Mouse (Mus musculus): ENCODE data around the gene Lbhd1.
"Not testable (repeated sequence)": the region's sequence is repeated elsewhere in the genome, so short reads cannot be mapped to it uniquely, and the experiment has no call there.

Lbhd1 gene

GRCm38 (mm10) chr19:8883616-8884015 is at the start of gene Lbhd1, which contains the start of gene Gm49403:
TSS of gene Lbhd1 (plus strand) at chr19:8883732.
TSS of gene Gm49403 (plus strand) at chr19:8883930.
- no peak for DNase-seq (ENCODE audit: low spot score)

GRCm38 (mm10) chr19:8836327-8836726 is 47.2 kb upstream of the Lbhd1 start:
- not testable (repeated sequence) for DNase-seq (ENCODE audit: low spot score)

- peak; percentile 79 for DNase-seq (ENCODE audit: low spot score)
These were observed 46.2 kb upstream of the Lbhd1 start, which contains the start of gene Bscl2 for GRCm38 (mm10) chr19:8837251-8837791. TSS of gene Bscl2 (plus strand) at chr19:8837467.

GRCm38 (mm10) chr19:8838041-8838730 is 45.3 kb upstream of the Lbhd1 start:
- no peak for DNase-seq (ENCODE audit: low spot score)

GRCm38 (mm10) chr19:8839103-8839907 is 44.2 kb upstream of the Lbhd1 start, which contains the start of gene Gng3:
TSS of gene Gng3 (minus strand) at chr19:8839194.
- DNase-seq (ENCODE audit: low spot score) = no peak

GRCm38 (mm10) chr19:8839908-8840791 is 43.4 kb upstream of the Lbhd1 start:
- no peak for DNase-seq (ENCODE audit: low spot score)

- no peak for DNase-seq (ENCODE audit: low spot score)
These were observed 42.5 kb upstream of the Lbhd1 start for GRCm38 (mm10) chr19:8841012-8841411.

- DNase-seq (ENCODE audit: low spot score) = no peak
These were observed 40.6 kb upstream of the Lbhd1 start for GRCm38 (mm10) chr19:8842961-8843360.

GRCm38 (mm10) chr19:8844371-8845129 is 39.0 kb upstream of the Lbhd1 start:
- no peak for DNase-seq (ENCODE audit: low spot score)

- no peak for DNase-seq (ENCODE audit: low spot score)
These were observed 35.2 kb upstream of the Lbhd1 start for GRCm38 (mm10) chr19:8848356-8848755.

GRCm38 (mm10) chr19:8850402-8850901 is 33.1 kb upstream of the Lbhd1 start, which contains the start of gene Lrrn4cl:
TSS of gene Lrrn4cl (plus strand) at chr19:8850768.
- no peak for DNase-seq (ENCODE audit: low spot score)

- no peak for DNase-seq (ENCODE audit: low spot score)
These were observed 31.9 kb upstream of the Lbhd1 start for GRCm38 (mm10) chr19:8851639-8852038.

GRCm38 (mm10) chr19:8852236-8852928 is 31.1 kb upstream of the Lbhd1 start:
- no peak for DNase-seq (ENCODE audit: low spot score)

- no peak for DNase-seq (ENCODE audit: low spot score)
These were observed 30.4 kb upstream of the Lbhd1 start for GRCm38 (mm10) chr19:8853117-8853516.

- no peak for DNase-seq (ENCODE audit: low spot score)
These were observed 25.8 kb upstream of the Lbhd1 start for GRCm38 (mm10) chr19:8857689-8858088.

- DNase-seq (ENCODE audit: low spot score) = no peak
These were observed 24.5 kb upstream of the Lbhd1 start for GRCm38 (mm10) chr19:8859018-8859417.

GRCm38 (mm10) chr19:8864265-8864664 is 19.3 kb upstream of the Lbhd1 start:
- no peak for DNase-seq (ENCODE audit: low spot score)

- not testable (repeated sequence) for DNase-seq (ENCODE audit: low spot score)
These were observed 13.2 kb upstream of the Lbhd1 start for GRCm38 (mm10) chr19:8870381-8870780.

GRCm38 (mm10) chr19:8870838-8871237 is 12.7 kb upstream of the Lbhd1 start:
- DNase-seq (ENCODE audit: low spot score) = no peak
